Mouse (Mus musculus) heart, postnatal 14 days (tissue): ENCODE measurements around the gene Ints11. TPM values are rescaled to one million over a fixed set of nuclear protein-coding genes. Genes with fewer than 3 reads are reported as not detected.

Experiments
- DNase-seq, 2 experiments: peaks; one replicate each; pipeline ENCODE4 v3.0.0; 2021 to 2022
- intact Hi-C: fragments of 180-260 bp; cut with DNase I; formaldehyde crosslinking; loops from one replicate; pipeline ENCODE4 v1.15.1; 2025
- microRNA-seq, 2 experiments: library from miRNA; unstranded; fragments of <30 nt; microRNA quantifications; one replicate each; pipeline ENCODE4 v1.2.0; 2021 to 2022
- total RNA-seq, 2 experiments: library from RNA; stranded (reverse); gene quantifications; 2 replicates each; pipeline ENCODE4 v1.2.3; 2021

Gene Ints11
- total RNA-seq, 2 experiments from 2014 or later: 16.9 to 19.5 TPM

- peak in 1 of 2 experiments; percentile 1 for DNase-seq
- intact Hi-C loops: no loop called here
These were observed 39.4 kb downstream of the Ints11 start for GRCm38 (mm10) chr4:155908751-155909150.

DNA sequence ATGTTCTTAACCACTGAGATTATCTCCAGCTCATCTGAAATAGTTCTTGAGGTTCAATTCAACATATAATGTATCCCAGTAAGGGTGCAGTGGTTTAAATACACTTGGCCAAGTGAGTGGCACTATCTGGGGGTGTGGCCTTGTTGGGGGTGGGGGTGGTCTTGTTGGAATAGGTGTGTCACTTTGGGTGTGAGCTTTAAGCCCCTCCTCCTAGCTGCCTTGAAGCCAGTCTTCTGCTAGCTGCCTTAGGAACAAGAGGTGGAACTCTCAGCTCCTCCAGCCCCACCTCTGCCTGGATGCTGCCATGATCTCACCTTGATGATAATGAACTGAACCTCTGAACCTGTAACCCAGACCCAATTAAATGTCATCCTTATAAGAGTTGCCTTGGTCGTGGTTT is 62.7 kb downstream of the Ints11 start:
- intact Hi-C loops: no loop called here

More for the DNA sequence above, 62.7 kb downstream of the Ints11 start:
- no peak for DNase-seq

Small RNA genes within 50 kb of the gene (microRNA-seq; reads per million reads assigned to microRNA genes)
- 0 reads per million in 2 experiments for gene Gm22991

Other genes starting within 250 kb of the Ints11 start
- 10 to 100 TPM; 25.8 to 28.9 TPM for gene Cdk11b, start 244.7 kb upstream of the Ints11 start, total RNA-seq
- gene Gm10563, start 224.1 kb upstream of the Ints11 start, total RNA-seq: not detected
- gene Mmp23, start 216.2 kb upstream of the Ints11 start, total RNA-seq: 10 to 100 TPM; 14.5 to 16.8 TPM
- gene Mib2, start 200.3 kb upstream of the Ints11 start, total RNA-seq: 10 to 100 TPM; 22.4 to 24.9 TPM
- 1 to 10 TPM; 1.5 to 1.8 TPM for gene Fndc10, start 175.2 kb upstream of the Ints11 start, total RNA-seq
- gene Ssu72, start 164.7 kb upstream of the Ints11 start, total RNA-seq: 10 to 100 TPM; 44.3 to 48.6 TPM
- under 1 TPM; 0.38 to 0.44 TPM for gene Tmem240, start 134.7 kb upstream of the Ints11 start, total RNA-seq
- gene Atad3a, start 108.5 kb upstream of the Ints11 start, total RNA-seq: 10 to 100 TPM; 54.3 to 59.2 TPM
- gene Vwa1, start 94.8 kb upstream of the Ints11 start, total RNA-seq: 10 to 100 TPM in 1 of 2 experiments, 1 to 10 TPM in 1; 9.2 to 12.6 TPM
- 1 to 10 TPM; 1.2 TPM for gene Tmem88b, start 83.7 kb upstream of the Ints11 start, total RNA-seq
- gene Ankrd65, start 79.1 kb upstream of the Ints11 start, total RNA-seq: not detected
- 10 to 100 TPM; 72.4 to 72.5 TPM for gene Mrpl20, start 66.7 kb upstream of the Ints11 start, total RNA-seq
- 10 to 100 TPM; 49.1 to 55.8 TPM for gene Ccnl2, start 57.1 kb upstream of the Ints11 start, total RNA-seq
- 10 to 100 TPM; 96.4 to 97.5 TPM for gene Aurkaip1, start 38.3 kb upstream of the Ints11 start, total RNA-seq
- gene Mxra8, start 29.9 kb upstream of the Ints11 start, total RNA-seq: 10 to 100 TPM; 46.9 to 58.4 TPM
- 10 to 100 TPM; 41.1 to 46.6 TPM for gene Dvl1, start 22.1 kb upstream of the Ints11 start, total RNA-seq
- gene Tas1r3, start 6.2 kb upstream of the Ints11 start, total RNA-seq: under 1 TPM; 0.26 to 0.32 TPM
- gene Cptp, start 106 bp upstream of the Ints11 start, total RNA-seq: 10 to 100 TPM in 1 of 2 experiments, 1 to 10 TPM in 1; 9.9 to 10.6 TPM
- 10 to 100 TPM; 14.8 to 18.0 TPM for gene Pusl1, start 22.2 kb downstream of the Ints11 start, total RNA-seq
- 10 to 100 TPM; 19.6 to 21.6 TPM for gene Acap3, start 22.3 kb downstream of the Ints11 start, total RNA-seq
- 10 to 100 TPM; 53.1 to 62.6 TPM for gene Ube2j2, start 74.3 kb downstream of the Ints11 start, total RNA-seq
- 10 to 100 TPM; 14.0 to 17.9 TPM for gene C1qtnf12, start 92.8 kb downstream of the Ints11 start, total RNA-seq
- 1 to 10 TPM; 2.0 to 2.7 TPM for gene B3galt6, start 123.1 kb downstream of the Ints11 start, total RNA-seq
- 10 to 100 TPM; 83.2 to 84.6 TPM for gene Sdf4, start 123.3 kb downstream of the Ints11 start, total RNA-seq
- gene Tnfrsf4, start 144.3 kb downstream of the Ints11 start, total RNA-seq: under 1 TPM; 0.50 to 0.80 TPM
- gene Tnfrsf18, start 156.6 kb downstream of the Ints11 start, total RNA-seq: under 1 TPM in 1 of 2 experiments, not detected in 1; 0.56 TPM
- gene Ttll10, start 189.9 kb downstream of the Ints11 start, total RNA-seq: not detected
- 1 to 10 TPM; 4.6 to 4.8 TPM for gene 9430015G10Rik, start 240.4 kb downstream of the Ints11 start, total RNA-seq